Mouse (Mus musculus): ENCODE data around the gene Me3. TPM values are rescaled to one million over a fixed set of nuclear protein-coding genes. Genes with fewer than 3 reads are reported as not detected.
A peak's percentile ranks its signal among the peaks of the same experiment; 100 is the strongest.
"Not testable (repeated sequence)": the region's sequence is repeated elsewhere in the genome, so short reads cannot be mapped to it uniquely, and the experiment has no call there.

Gene Me3
- total and polyA plus RNA-seq, 3 experiments = 5.3 to 32.2 (median 14.0) TPM

GRCm38 (mm10) chr7:89730514-89730913 lies 98.3 kb downstream of the Me3 start:
- DNase-seq = no peak

GRCm38 (mm10) chr7:89731115-89731514 lies 98.9 kb downstream of the Me3 start:
- not testable (repeated sequence) for DNase-seq

DNA sequence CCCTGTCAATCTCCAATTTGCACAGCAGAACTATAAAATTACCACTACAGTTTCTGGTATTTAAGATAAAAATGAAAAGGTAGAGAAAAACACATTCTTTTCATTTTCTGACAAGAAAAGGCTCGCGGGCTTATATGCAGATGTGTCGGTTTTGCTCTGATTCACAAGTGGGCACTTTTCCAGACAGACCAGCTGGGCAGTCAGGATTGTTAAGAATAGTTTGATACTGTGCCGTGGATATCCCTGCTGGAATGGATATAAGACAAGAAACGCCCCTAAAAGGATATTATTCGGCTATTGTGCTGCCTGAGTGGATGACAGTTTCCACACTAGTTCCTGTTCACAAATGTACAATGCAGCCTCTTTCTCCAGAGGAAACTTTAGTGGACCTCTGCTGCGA lies 116.2 kb downstream of the Me3 start:
- peak; percentile 43 for DNase-seq

- DNase-seq = no peak
Measured at GRCm38 (mm10) chr7:89749183-89749582, 117.0 kb downstream of the Me3 start.

DNA sequence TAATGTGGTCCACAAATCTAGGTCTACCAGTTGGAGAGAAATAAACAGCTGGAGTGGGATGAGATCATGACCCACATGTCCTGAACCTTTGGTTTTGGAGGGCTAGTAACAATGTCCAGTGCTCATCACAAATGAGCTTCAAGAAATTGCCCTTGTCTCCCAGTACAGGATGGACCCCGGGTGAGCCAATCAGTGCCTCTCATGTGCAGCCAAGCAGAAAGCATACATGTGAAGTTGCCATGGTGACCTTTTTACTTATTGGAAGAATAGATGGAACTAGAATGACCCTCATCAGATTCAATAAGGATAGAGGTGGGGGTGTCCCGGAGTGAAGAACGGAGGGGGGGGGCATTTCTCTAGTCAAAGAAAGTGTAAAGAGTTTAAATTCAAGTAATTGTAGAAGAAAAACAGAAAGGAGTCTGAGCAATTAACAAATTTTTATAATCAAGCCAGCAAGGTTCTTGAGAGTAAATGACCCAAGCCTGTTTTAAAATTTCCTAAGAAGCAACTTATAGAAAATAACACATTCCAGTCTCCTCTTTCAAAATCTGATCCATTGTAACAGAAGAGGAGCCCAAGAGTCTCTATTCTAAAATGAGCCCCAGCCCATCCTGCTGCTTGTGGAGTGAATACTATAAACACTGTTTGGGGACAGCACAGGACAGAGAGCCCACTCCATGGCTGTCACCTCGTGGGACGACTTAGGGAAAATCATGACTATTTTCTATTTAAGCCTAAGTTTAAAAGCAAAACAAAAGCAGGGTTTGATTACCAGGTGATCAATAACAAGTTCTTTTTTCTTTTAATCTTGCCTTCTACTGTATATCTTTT lies 134.7 kb downstream of the Me3 start:
- DNase-seq = no peak

DNA sequence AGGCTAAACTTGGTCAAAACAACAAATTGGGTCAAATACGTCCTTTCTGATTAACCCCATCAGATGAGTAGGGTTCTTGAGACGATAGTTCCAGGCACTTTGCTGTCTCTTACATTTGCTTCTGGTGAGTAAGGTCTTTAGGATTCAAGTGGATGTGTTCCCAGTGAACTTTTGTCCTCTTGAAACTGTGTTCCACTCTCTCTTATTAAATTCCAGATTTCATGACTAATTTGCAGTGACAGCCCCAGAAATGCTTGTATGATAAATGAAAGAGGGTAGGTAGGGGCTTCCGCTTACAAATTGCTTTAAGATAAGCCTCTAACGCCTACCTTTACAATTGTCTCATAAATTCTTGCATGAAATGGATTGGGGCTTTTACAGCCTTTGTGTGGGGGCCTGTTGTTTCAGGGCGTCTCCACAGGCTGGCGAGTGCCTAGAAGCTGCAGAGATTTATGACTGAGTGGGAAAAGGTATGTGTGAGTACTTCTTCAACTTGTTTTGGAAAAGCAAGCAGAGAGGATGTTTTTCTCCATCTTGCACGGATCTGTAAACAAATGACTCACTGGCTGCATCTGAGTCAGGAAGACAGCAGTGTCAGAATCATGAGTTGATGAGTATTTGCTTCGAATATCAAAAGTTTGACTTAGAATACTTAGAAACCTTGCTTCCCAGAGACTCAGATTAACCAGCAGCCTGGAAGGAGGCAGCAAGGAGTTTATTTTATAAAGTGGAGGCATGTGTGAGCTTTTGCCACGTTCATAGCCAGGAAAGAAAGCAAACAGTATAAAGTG lies 137.1 kb downstream of the Me3 start:
- DNase-seq = peak; percentile 11

- DNase-seq = no peak
Measured at GRCm38 (mm10) chr7:89770021-89770420, 137.8 kb downstream of the Me3 start.

DNA sequence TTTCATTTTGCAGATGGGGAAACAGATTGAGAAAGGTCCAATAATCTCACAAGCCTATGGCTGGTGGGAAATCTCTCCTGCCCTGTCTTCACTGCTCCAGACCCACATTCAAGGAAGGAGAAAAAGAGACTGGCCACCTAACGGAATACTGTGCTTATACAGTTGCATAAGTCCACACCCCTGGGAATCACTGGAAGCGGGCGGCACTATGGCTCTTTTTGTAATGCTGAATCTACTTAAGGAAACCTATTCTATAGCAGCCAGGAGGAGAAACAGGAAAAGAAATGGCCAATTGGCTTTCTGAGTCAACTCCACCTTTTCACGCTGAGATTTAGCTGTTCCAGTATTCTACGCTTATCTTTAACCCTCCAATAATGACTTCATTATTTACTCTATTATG lies 140.7 kb downstream of the Me3 start:
- DNase-seq = no peak

DNA sequence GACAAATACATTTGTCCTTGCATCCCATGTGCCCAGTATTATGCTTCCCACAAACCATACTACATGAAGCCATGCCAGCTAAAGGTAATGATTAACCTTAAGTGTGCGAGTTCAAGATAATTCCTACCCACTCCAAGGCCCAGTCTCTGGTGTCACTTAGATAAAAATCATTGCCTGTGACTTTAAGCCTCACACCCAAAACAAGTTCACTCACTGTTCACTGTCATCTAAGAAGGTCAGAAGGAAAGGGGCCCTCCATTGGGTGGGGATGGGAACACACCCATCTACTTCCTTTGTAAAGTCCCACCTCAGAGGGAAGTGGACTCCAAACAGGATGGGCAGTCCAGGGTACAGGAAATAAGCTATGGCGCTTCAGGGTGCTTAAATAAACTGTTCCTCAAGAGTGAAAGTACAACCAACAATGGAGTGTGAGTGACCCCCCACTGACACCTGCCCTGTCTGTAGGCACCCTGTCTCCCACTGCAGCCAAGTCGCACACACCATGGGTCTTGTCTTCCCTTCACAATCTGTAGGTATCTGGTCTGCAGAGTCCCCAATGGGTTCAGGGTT lies 141.2 kb downstream of the Me3 start:
- DNase-seq = no peak

DNA sequence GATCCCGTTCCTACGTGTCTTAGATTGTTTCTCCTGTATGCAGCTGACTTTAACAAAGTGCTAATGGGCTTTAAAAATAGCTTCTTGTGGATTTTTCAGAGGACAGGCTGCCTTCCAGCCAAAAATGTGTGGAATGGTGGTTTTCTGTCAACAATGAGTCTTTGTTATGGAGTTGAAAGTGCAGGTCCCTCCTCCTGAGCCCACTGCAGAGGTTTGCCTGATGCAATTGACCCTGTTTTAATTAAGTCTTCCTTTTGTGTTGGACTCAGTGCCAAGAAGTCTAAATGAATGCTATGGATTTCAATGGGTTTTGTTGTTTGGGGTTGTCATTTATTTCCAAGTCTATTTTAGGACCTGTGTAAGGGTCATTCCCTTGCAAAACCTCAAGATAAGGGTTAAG lies 141.7 kb downstream of the Me3 start:
- no peak for DNase-seq

- DNase-seq = no peak
Measured at GRCm38 (mm10) chr7:89775848-89776247, 143.7 kb downstream of the Me3 start.

DNA sequence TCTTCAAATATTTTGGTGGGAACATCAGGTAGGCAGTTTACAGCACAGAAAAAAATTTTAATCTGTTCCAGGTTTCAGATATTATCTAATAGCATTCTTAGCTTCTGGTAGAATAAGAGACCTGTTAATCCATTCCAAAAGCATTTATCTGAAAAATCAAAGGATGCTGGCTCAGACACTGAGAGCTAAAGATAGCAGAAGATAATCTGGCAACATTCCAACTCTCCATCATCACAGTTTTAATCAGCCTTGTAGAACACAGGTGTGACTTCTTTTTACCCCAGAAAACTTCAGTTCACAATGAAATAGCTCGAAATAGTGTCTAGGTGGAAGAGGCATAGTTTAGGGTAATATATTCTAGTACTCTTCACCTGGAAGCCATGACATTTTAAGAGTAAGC lies 149.2 kb downstream of the Me3 start:
- no peak for DNase-seq

- peak; percentile 83 for DNase-seq
Measured at GRCm38 (mm10) chr7:89787735-89788134, 155.5 kb downstream of the Me3 start.

GRCm38 (mm10) chr7:89792576-89792975 lies 160.4 kb downstream of the Me3 start:
- peak; percentile 77 for DNase-seq

GRCm38 (mm10) chr7:89795366-89795765 lies 163.2 kb downstream of the Me3 start:
- DNase-seq = no peak

DNA sequence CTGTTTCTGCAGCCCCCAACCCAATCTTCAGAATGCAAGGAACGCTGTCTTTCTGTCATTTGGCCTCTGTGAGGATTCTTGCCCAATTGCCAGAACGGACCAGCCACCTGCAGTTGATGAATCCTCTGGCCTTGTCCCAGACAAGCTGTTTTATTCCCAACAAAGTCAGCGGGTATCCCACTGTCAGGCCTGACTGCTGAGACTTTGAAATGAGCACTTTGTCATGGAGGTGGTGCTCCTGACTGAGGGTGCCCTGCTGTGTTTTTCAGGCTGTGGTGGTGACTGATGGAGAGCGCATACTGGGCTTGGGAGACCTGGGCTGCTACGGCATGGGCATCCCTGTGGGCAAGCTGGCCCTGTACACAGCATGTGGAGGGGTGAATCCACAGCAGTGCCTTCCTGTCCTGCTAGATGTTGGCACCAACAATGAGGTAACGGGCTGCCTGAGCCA lies 164.2 kb downstream of the Me3 start:
- DNase-seq = no peak

- DNase-seq = no peak
Measured at GRCm38 (mm10) chr7:89798358-89799020, 166.3 kb downstream of the Me3 start.

DNA sequence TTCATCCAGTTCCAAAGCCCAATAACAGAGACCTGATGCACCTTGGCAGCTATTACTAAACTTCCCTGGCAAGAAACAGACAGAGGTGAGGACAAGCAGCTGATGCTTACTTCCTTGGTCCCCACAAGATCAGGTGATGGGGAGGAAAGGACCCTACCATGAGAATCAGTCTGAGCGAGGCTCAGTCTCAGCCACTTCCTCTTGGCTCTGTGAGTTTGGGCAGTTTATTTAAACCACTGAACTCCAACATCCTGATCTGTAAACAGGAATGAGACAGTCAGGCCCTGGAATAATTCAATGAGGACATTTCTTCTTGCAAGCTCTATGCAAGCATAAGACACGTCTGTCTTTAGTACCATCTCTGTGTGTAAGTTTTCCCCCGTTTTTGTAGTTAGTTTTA lies 170.3 kb downstream of the Me3 start:
- no peak for DNase-seq

DNA sequence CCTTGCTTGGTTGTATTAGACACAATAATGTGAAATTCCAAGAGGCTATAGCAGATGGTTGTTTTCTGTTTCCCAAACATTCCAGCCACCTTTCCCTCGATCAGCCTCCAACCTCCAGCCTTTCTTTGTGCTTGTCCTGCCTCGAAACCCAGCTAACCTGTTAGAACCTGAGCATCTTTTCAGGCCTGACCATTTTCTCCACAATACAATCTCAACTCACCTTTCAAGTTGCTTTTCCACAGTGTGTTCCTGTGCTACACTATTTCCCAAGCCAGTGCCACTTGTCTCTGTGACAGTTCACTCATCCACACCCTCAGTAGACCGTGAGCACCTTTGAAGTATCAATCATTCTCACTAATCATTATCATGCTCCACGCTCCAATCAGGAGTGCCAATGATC lies 171.8 kb downstream of the Me3 start:
- no peak for DNase-seq

GRCm38 (mm10) chr7:89809400-89809799 lies 177.2 kb downstream of the Me3 start:
- DNase-seq = no peak

DNA sequence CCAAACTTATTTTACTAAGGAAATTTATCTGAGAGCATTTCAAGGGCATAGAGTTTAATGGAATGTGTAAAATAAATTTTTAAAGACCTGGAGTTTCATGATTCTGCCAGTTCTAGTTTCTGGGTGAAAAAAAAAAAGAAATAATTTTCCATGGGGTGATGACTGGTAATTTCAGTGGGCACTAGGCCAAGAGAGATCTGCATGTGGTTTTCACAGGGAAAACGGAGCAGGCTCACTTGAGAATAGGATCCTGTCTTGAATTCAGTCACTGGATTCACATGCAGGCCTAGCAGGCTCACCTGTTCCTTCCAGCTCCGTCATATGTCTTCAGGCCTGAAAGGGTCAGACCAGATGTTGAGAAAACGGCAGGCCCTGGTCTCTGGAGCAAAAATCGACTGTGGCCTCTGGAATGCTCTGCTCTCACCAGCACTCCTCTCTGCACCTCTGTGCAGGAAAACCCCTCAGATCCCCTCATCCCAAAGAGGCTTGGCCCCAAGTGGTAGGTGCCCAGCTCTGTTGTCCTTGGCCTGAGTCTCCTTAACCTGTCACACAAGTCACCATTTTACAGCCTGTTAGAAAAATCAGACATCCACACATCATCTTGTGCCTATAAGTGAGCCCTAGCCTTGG lies 196.4 kb downstream of the Me3 start:
- no peak for DNase-seq

GRCm38 (mm10) chr7:89829201-89829600 lies 197.0 kb downstream of the Me3 start:
- no peak for DNase-seq
